Mouse (Mus musculus) activated CD4-positive, CD25-positive, alpha-beta regulatory T cell, adult 4 months (primary cell): Measurements from ENCODE around the gene Pnpla2. TPM values are rescaled to one million over a fixed set of nuclear protein-coding genes. Genes with fewer than 3 reads are reported as not detected.

Source experiments
- ATAC-seq: one replicate; pipeline ENCODE4 v1.8.0; 2017
- polyA plus RNA-seq, 2 experiments: library from polyadenylated mRNA; unstranded; fragments of 100-300 nt; shearing (Covaris generic); gene quantifications; one replicate each; pipeline ENCODE4 v1.2.1; 2017

Pnpla2 gene
- polyA plus RNA-seq, 2 experiments from 2014 or later, result 58.2 to 70.2 TPM

GRCm38 (mm10) chr7:141468522-141469211 is 13.7 kb downstream of the Pnpla2 start:
- peak; percentile 60 for ATAC-seq

GRCm38 (mm10) chr7:141469352-141469751 is 14.4 kb downstream of the Pnpla2 start:
- no peak for ATAC-seq

- no peak for ATAC-seq
Observed at GRCm38 (mm10) chr7:141469901-141470636, 15.1 kb downstream of the Pnpla2 start.

GRCm38 (mm10) chr7:141470637-141470944 is 15.6 kb downstream of the Pnpla2 start:
- no peak for ATAC-seq

GRCm38 (mm10) chr7:141471236-141471635 is 16.2 kb downstream of the Pnpla2 start:
- no peak for ATAC-seq

GRCm38 (mm10) chr7:141472226-141472625 is 17.2 kb downstream of the Pnpla2 start:
- no peak for ATAC-seq

- ATAC-seq, result no peak
Observed at GRCm38 (mm10) chr7:141472763-141473162, 17.8 kb downstream of the Pnpla2 start.

- no peak for ATAC-seq
Observed at GRCm38 (mm10) chr7:141474160-141474559, 19.2 kb downstream of the Pnpla2 start.

GRCm38 (mm10) chr7:141475011-141475804 is 20.2 kb downstream of the Pnpla2 start, which contains the start of the genes Polr2l and Tspan4:
Polr2l (minus strand) TSS chr7:141475132.
Tspan4 (plus strand) TSS chr7:141475240.
- ATAC-seq, result peak; percentile 90

GRCm38 (mm10) chr7:141475805-141476158 is 20.8 kb downstream of the Pnpla2 start:
- ATAC-seq, result no peak

GRCm38 (mm10) chr7:141476226-141476980 is 21.4 kb downstream of the Pnpla2 start:
- ATAC-seq, result no peak

GRCm38 (mm10) chr7:141476981-141477370 is 22.0 kb downstream of the Pnpla2 start:
- ATAC-seq, result no peak

- no peak for ATAC-seq
Observed at GRCm38 (mm10) chr7:141477578-141478269, 22.7 kb downstream of the Pnpla2 start.

GRCm38 (mm10) chr7:141478270-141478748 is 23.3 kb downstream of the Pnpla2 start:
- ATAC-seq, result no peak

GRCm38 (mm10) chr7:141480842-141481497 is 26.0 kb downstream of the Pnpla2 start:
- peak; percentile 93 for ATAC-seq

- no peak for ATAC-seq
Observed at GRCm38 (mm10) chr7:141481498-141482401, 26.8 kb downstream of the Pnpla2 start.

GRCm38 (mm10) chr7:141482531-141483024 is 27.6 kb downstream of the Pnpla2 start:
- no peak for ATAC-seq

- ATAC-seq, result no peak
Observed at GRCm38 (mm10) chr7:141483114-141483653, 28.2 kb downstream of the Pnpla2 start.
